Mouse (Mus musculus) layer of hippocampus, adult 18-20 months (tissue): ENCODE measurements around the gene Ntsr1. TPM values are rescaled to one million over a fixed set of nuclear protein-coding genes. Genes with fewer than 3 reads are reported as not detected.
A peak's percentile ranks its signal among the peaks of the same experiment; 100 is the strongest.

Source experiments
- DNase-seq, 2 experiments: peaks; one replicate each; pipeline ENCODE4 v3.0.0; 2022; ENCODE audit warnings: low spot score in 2 of 2
- total RNA-seq, 2 experiments: library from RNA; stranded (reverse); gene quantifications; 2 replicates each; pipeline ENCODE4 v1.2.3; 2021

Ntsr1 gene
- total RNA-seq, 2 experiments from 2014 or later: 2.7 to 3.5 TPM

DNA sequence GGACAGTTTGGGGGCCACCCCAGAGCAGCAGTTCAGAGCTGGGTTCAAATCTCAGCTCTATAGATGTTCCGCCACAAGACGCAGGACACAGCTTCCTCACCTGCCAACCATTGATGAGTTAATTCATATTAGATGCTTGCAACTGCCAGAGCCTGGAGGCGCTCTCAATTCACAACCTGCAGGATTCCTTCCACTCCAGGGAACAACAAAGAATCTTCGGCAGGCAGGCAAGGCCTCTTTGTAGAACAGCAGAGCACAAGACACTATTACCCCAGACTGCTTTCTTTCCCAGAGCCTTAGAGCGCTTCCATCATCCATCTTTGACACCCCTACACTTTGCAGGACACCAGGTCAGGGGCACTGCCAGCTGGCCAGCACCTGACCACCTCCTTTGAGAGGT is 6.5 kb downstream of the Ntsr1 start:
- DNase-seq: no peak

DNA sequence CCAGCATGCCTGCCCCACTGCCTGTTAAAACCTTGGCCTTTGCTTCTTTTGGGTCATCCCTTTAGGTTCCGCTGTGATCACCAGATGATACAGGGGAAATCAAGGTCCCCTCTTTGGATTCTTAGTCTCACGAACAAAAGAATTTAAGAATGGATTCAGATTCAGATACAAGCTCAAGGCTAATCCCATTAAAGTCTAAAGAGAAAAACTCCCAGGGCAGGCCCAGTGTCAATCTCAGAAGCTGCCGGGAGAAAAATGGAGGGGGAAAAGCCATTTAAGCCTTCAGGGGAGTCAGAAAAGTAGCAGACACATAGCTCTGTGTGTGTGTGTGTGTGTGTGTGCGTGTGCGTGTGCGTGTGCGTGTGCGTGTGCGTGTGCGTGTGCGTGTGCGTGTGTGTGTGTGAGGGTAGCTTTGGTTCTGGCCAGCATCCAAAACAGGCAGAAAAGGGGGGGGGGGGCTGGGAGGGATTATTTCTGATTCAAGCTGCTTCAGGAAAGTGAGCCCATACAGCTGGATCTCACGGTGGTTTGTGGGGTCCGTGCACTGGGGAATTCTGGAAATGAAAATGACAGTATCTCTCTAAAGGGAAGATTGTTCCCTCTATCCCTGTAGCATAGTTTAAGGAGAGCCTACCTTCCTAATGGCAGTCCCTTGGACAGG is 8.8 kb downstream of the Ntsr1 start:
- DNase-seq: no peak

DNA sequence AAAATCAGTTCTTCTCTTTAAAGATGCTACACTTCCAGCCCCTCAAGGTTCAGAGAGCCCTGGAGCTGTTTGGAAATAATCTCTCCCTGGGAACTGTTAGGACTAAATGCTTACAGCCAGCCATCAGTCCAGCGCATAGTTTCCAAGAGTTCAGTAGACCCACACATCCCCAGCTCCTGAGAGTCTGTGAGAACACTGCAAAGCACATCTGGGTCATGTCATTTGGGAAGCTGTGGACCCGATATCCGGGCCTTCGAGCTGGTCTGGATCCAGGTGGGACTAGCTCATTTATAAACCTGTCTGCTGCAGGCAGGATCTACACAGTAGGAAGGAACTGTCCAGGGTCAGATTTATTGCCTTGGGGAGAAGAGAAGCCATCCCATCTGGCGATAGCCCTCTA is 11.1 kb downstream of the Ntsr1 start:
- DNase-seq: no peak

GRCm38 (mm10) chr2:180511875-180512661 is 12.3 kb downstream of the Ntsr1 start:
- no peak for DNase-seq

DNA sequence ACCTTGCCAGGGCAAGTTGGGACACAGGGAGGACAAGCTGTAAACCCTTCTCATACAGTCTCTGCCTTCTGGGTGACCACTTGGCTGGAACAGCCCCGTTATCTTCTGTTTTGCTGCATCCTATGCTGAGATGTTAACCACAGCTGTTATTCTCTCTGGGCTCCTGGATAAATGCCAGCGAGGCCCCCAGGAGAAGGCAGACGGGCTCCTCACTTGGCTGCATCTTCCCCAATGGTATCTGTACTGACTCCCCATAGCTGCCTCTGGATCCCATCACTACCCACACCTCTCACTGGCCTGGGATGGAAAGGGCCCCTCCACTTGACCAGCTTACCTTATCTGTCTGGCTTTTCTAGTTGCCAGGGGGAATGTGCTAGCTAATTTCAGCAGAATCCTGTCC is 13.2 kb downstream of the Ntsr1 start:
- no peak for DNase-seq

- DNase-seq: no peak
Observed at GRCm38 (mm10) chr2:180513835-180514234, 14.1 kb downstream of the Ntsr1 start.

GRCm38 (mm10) chr2:180521437-180522221 is 21.9 kb downstream of the Ntsr1 start:
- DNase-seq: no peak

DNA sequence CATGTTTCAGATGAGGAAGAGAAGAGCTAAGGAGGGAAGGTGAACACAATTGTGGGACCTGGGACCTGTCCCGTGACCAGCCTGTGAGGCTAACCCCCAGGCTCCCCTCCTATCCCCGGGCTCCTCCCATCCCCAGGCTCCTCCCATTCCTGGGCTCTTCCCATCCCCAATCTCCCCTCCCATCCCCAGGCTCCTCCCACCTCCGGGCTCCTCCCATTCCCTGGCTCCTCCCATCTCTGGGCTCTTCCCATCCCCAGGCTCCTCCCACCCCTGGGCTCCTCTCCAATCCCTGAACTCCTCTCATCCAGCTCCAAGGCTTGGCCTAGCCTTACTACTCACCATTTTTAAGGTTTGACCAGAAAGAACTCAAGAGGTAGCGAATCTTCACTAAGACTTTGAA is 23.0 kb downstream of the Ntsr1 start:
- DNase-seq: no peak

DNA sequence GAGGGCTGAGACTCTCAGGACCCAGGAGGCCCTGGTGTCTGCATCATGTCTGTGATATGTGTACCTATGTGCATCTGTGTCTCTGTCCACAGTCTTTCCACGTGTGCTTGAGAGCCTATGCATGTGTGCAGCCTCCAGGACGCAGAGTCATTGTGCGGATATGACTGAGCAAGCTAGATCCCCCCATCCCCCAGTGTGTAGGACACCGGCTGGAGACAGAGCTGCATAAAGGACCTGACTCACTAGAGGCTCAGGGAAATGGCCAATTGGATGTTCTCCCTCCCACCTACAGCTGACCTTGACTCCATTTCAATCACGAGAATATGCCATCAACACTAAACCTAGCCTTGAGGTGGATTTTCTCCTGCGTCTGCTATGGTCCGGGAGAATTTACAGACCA is 27.7 kb downstream of the Ntsr1 start:
- no peak for DNase-seq

DNA sequence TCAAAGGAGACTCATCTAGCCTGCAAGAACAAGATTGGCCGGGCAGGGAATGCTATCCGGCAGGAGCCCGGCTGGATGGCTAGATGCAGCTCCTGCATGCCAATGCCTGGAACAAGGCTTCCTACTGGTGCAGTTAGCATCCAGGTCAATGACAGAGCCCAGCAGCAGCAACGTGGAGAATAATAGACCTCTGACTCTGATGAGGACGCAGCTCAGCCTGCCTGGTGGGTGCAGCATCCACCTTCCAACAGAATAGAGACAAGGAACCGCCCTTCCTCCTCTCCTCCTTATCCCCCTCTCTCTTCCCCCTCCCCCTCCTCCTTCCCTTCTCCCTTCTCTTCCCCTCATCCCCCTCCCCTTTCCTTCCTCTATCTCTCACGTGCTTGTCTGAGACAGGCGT is 28.1 kb downstream of the Ntsr1 start:
- no peak for DNase-seq

- DNase-seq: no peak
Observed at GRCm38 (mm10) chr2:180530130-180530529, 30.4 kb downstream of the Ntsr1 start.

DNA sequence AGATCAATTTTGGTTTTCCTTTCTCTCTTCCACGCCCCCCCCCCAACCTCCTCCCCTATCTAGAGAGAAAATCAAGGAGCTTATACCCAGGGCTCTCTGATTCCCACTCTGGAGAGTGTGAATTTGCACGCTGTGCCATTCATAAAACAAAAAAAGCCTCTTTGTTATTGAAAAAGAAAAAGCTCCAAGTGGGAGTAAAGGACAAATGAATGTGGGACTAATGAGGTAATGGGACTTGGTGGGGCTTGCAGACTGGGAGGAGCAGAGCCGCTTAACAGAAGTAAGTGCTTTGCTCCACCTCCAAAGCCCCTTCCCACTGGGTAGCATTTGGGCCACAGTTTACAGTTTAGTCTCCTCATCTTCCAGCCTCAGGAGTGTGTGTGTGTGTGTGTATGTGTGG is 30.8 kb downstream of the Ntsr1 start:
- DNase-seq: no peak

- no peak for DNase-seq
Observed at GRCm38 (mm10) chr2:180531671-180532385, 32.1 kb downstream of the Ntsr1 start.

DNA sequence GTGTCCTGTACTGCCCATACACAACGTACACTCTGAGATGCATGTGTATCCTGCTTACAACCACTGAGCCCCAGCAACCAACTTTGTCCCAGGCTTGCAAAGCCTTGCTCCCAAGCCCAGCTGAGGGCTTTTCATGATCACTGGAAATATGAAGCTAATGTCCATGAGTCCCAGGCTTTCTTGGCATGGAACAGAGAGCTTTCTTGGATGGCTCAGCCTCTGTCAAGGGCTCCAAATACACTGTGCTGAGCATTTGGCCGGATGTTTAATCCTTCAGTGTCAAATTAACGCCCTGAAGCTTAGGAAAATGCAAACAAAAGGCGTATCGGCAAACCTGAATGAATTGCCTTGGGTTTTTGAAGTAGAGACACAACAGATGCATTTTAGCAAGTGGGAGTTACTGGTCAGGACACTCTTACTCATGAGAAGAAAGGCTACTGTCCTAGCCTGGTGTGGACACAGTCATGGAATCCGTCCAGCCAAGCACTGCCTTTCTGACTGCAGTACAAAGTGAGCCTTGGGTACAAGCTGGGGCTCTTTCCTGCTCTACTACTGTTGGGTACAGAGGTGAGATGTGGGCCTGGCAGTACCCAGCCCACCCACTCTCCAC is 32.7 kb downstream of the Ntsr1 start:
- no peak for DNase-seq

- DNase-seq: no peak
Observed at GRCm38 (mm10) chr2:180533237-180533636, 33.5 kb downstream of the Ntsr1 start.

DNA sequence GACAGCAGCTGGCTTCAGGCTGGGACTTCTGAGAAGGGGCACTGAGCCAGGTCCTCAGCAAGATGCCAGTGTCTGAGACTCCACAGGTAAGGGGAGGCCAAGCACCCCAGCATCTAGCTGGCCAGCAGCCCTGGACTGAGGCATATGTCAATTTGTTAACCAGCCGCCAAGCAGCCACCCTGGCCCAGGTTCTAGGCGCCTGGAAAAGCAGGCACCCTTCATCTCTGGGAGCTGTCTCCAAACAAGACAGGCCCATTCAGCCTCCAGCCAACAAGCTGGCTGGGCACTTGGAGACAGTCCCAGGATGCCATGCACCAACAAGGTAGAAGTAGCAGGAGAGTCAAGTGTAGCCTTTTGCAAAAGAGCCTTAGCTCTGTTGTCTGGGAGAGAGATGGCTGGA is 43.9 kb downstream of the Ntsr1 start:
- no peak for DNase-seq

DNA sequence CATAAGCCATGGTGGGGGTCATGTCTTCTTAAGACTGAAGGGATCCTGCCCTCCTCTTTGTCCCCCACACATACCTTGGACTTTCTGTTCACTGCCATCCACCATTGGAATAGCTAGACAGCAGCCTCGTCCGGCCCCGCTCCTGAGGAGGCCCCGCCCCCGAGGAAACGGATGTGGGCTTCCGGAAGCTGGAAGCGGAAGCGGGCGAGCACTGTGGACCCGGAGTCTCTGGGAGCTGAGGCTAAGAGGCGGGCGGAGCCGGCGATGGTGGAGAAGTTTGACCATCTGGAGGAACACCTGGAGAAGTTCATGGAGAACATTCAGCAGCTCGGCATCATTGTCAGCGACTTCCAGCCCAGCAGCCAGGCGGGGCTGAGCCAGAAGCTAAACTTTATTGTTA is 45.3 kb downstream of the Ntsr1 start:
- no peak for DNase-seq

- peak; percentile 34 to 35 for DNase-seq
Observed at GRCm38 (mm10) chr2:180547384-180548106, 47.8 kb downstream of the Ntsr1 start.

- no peak for DNase-seq
Observed at GRCm38 (mm10) chr2:180552340-180552739, 52.6 kb downstream of the Ntsr1 start.

GRCm38 (mm10) chr2:180555219-180555618 is 55.4 kb downstream of the Ntsr1 start:
- DNase-seq: no peak
